Mouse (Mus musculus) layer of hippocampus, postnatal 36 days (tissue): Measurements from ENCODE around the gene Acsl6. TPM values are rescaled to one million over a fixed set of nuclear protein-coding genes. Genes with fewer than 3 reads are reported as not detected.
A peak's percentile ranks its signal among the peaks of the same experiment; 100 is the strongest.

Experiments
- DNase-seq, 2 experiments: peaks; one replicate each; pipeline ENCODE4 v3.0.0; 2022
- total RNA-seq, 2 experiments: library from RNA; stranded (reverse); gene quantifications; 2 replicates each; pipeline ENCODE4 v1.2.3; 2021

Acsl6 gene
- total RNA-seq, 2 experiments from 2014 or later: 181 to 196 TPM

GRCm38 (mm10) chr11:54307139-54307816, 3.7 kb downstream of the Acsl6 start:
- peak; percentile 53 to 64 for DNase-seq

DNA sequence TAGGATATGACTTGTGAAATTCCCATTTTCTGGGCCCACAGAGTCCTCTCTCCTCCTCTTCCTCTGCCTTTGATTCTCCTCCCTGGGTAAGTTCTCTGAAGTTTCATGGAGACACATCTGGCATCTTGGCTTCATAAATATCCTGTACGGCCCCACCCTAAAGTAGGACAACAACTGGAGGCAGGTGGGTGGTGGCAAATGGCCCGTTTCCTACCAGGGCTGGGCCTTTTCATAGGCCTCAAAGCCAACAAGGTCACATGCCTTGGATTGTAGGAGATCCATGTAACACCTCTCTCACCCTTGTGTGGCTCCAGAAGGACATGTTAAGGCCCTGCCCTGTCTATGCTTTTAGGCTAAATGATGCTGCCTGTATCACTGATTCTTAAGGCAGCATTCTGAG, 7.0 kb downstream of the Acsl6 start:
- DNase-seq: no peak

DNA sequence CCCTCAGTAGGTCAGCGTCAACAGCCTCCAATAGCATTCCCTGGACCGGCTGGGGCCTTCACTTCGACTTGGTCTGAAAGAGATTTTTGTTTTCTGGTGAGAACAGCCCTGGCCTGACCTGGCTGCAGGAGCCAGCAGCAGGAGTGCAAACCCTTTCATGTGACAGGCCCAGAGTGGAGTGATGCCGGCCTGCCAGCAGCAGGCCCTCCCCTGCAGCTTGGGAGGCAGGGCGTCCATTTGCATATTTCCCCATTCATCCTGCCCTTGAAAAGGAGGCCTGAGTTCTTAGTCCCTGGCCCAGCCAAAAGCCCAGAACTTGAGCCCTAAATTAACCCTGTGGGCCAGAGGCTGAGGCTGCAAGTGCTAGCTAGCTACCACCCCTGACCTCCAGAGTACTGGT, 8.4 kb downstream of the Acsl6 start:
- peak in 1 of 2 experiments; percentile 65 for DNase-seq

DNA sequence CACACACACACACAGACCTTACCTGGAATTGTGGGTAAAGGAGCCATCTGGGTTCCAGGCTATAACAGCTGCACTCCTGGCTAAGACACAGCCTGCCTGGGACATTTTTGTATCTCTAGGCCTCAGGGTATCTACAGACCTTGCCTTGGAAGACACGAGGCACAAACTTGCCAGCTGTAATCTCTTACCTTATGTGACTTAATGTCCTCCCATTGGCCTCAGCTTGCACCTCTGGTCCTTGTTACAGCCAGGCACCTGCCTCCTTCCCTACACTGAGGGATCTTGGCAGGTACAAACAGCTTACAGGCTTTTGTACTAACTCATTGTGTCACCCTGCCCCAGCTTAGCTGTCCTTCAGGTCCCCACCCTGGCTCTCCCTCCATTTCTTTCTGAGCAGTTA, 9.0 kb downstream of the Acsl6 start:
- no peak for DNase-seq

DNA sequence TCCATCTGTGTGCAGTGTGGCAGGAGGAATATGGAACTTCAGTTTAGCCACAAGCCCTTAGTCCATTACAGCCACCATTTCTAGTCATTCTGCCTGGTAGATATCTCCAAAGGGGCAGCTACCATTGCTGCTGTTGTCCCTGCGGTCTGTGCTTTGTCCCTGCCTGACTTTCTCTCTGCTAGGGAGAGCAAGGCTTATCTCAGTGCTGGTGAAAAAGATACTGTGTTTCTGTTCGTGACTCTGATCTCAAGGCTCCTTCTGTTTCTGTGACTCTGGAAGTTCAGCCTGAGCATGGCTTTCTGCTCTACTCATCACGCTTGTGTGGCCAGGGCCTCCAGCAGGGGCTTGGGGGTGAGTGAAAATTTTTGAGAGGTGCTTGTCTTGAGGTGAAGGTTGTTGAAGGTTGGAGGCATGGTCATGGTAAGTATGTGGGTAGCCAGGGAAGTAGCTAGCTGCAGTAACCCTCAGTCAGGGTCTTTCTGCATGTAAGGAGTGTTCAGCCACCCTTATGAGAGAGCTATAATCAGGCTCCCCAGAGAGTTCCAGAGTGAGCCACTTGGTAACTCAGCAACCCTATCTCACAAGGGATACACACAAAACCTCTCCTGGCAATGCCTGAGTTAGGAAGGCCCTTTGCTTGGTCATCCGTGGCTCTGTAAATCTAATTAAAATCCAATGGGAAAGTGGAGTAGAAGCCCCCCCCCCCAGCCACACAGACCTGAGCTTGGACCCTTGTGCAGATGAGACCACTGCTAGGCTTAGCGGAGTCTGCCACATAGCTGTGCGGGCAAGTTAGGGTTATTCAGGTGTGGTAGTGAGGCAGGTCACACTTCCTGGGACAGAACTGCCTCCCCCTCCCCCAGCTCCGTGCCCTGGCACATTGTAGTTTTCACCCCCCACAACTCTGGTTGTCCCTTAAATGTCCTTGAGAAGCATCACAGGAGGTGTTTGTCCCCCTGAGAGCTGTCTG, 10.1 kb downstream of the Acsl6 start:
- DNase-seq: no peak

DNA sequence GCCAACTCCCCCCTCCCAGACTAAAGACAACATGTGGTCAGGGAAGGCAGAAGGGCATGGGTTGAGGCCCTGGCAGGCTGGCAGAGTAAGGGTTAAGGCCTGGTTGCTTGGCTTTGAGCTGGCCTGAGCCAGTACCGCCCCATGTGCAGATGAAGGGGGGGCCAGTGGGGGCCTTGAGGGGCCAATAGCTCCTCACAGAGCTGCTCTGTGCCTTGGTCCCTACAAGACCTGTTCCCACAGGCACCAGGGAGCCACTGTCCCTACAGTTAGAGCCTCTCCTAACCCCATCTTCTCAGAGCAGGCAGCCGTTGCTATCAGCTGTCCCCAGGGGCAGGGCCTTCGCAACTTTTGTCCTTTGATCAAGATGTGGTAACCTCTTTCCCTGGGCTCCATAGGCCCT, 11.1 kb downstream of the Acsl6 start:
- DNase-seq: no peak

GRCm38 (mm10) chr11:54315336-54315735, 11.7 kb downstream of the Acsl6 start:
- no peak for DNase-seq

GRCm38 (mm10) chr11:54317361-54317760, 13.8 kb downstream of the Acsl6 start:
- peak; percentile 56 to 59 for DNase-seq

DNA sequence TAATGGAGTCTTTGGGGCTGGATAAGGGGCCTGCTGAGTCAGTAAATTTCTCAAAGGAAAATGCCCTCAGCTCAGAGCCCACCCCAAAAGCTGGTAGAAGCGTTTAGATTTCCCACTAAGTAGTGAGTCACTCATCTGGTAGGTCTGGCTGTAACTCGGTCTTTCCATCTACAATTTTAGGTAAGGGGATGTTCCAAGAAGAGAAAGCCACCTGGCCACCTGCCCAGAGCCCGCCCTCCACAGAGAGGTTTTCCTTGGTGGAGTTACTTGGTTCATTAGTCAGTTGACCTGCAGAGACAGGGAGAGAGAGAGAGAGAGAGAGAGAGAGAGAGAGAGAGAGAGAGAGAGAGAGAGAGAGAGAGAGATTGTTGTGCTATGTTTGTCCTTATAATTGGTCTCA, 14.2 kb downstream of the Acsl6 start:
- no peak for DNase-seq

- DNase-seq: no peak
Measured at GRCm38 (mm10) chr11:54321802-54322532, 18.4 kb downstream of the Acsl6 start.

DNA sequence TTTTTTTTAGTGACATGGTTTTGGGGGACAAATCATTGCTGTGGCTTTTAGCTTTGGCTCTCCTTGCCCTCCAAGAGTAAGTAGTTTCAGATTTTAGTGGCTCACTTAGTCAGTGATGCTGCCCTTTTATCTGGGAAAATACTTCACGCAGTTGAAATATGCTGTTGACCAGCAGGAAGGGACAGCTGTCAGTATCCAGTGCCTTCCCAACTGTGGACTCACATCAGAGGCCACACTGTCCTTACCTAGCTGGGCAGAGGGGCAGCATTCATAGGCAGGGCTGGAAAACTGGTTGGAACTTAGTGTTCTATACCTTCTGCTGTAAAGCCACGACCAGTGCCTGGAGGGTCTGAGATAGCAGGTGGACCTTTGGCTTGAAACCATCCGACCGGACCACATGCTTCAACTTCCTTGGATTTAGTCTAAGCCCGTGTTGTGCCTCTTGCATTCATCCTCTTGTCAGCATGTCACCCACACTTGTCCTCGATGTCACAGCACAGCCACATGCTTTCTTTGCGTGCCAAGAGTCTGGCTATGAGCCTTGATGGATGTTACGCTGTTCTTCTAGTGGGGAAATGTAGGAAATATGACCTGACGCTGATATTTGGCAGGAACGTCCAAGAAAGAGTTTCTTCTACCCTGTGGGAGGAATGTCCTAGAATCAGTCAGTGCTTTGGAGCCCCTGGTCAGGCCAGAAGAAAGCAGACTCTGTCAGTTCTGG, 28.0 kb downstream of the Acsl6 start:
- DNase-seq: no peak

DNA sequence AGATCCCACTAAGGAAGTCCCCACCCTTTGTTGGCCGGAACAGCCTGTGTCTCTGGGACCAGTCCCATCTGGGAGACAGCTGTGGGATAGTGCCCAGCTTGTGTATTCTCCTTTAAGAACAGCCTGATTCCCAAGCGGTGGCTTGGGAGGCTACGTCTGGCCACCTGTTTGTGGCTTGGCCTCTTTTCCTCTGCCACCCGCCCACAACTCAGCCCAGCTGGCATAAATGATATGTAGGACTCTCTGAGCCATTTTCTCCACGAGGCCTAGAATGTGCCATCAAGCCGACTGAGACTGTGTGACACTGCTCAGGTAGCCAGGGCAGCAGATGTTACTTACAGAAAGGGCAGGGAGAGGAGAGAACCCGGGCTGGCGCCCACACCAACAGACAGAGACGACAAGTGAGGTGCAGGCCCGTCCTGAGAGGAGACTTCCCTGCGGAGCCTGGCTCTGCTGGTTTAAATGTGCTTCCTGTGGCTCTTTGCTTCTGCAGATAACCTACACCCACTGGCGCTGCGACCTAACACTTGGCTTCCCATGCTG, 32.6 kb downstream of the Acsl6 start:
- DNase-seq: no peak

DNA sequence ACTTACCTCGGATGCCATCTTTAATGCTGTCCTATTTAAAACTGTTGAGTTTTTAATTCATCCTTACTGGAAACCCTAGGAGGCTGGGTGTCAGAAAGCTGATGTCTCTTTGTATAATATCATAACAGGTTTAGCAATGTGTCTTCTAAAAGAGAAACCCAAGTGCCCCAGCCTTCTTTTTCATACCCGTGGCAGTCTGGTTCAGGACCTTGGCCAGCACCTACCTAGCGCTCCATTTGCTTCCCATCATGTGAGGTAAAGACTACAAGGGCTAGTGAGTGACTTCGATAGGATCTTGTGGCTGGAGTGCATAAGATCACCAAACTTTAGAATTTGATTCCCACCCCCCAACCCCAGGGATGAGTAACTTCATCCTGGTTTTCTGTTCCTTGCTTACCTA, 40.1 kb downstream of the Acsl6 start:
- DNase-seq: no peak

GRCm38 (mm10) chr11:54351704-54352103, 48.1 kb downstream of the Acsl6 start:
- DNase-seq: no peak

GRCm38 (mm10) chr11:54353121-54353576, 49.6 kb downstream of the Acsl6 start:
- DNase-seq: no peak

GRCm38 (mm10) chr11:54354595-54355563, 51.3 kb downstream of the Acsl6 start:
- DNase-seq: peak in 1 of 2 experiments; percentile 30

GRCm38 (mm10) chr11:54355564-54355955, 52.0 kb downstream of the Acsl6 start:
- no peak for DNase-seq

- DNase-seq: no peak
Measured at GRCm38 (mm10) chr11:54356676-54357075, 53.1 kb downstream of the Acsl6 start.

- no peak for DNase-seq
Measured at GRCm38 (mm10) chr11:54372553-54372952, 69.0 kb downstream of the Acsl6 start.

DNA sequence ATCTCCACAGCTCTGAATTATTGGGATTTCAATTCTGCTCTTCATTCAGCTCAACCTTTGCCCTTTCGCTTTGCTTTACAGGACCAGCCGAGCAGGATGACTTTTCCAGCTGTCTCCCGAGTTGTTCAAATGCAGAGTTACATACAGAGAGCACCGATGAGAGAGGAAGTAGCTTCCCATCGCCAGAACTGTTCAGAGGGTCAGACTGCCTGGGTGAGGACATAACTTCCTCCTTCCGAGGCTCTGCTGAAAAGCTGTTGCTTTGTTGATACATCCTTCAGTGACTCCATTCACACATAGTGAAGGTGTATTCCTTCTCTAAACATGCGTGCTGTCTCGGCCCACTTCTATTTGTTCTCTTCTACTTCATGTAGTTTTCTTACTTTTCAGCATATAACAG, 86.8 kb downstream of the Acsl6 start:
- DNase-seq: no peak

DNA sequence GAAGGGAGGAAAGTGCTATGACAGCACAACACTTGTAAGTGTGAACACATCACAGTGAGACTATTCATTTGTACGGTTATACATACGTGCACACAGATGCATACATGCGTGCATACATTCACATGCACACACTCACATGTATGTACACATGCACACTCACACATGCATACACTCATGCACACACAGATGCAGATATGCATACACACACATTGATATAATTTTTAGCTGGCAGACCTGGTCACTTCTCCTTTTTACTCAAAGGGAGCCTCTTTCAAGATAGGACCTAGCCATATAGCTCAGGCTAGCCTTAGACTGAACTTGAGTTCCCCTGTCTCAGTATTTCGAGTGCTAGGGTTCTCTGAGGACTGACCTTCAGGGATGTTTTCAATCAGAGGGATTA, 87.7 kb downstream of the Acsl6 start:
- no peak for DNase-seq
